Mouse (Mus musculus) fat pad, adult 2 months (tissue): ENCODE results near the gene Slc7a1.
A peak's percentile ranks its signal among the peaks of the same experiment; 100 is the strongest.

Source experiments
- DNase-seq: peaks from one replicate; pipeline ENCODE4 v3.0.0-alpha.2; 2011; ENCODE audit warnings: low read depth, low spot score; ENCODE audit errors: extremely low read depth

The Slc7a1 gene

DNA sequence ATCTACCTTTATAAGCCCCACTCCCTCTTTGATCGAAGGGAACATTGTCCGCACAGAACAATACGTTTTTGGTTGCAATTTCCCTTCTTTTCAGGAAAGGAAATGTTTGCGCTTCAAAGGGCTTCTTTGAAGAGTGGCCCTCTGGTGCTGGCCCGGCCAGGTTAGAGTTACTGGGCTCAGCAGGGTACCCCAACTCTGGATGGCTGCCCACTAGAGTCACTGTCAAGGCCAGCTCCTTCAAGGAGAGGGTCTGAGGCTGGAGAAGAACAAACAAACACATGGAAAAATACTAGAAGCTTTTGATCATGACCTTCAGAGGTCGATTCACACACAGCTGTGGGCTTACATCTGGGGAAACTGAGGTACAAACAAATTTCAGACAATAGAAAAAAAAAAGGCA, 6.9 kb downstream of the Slc7a1 start:
- DNase-seq = no peak

GRCm38 (mm10) chr5:148389007-148389970, 10.4 kb downstream of the Slc7a1 start:
- no peak for DNase-seq

DNA sequence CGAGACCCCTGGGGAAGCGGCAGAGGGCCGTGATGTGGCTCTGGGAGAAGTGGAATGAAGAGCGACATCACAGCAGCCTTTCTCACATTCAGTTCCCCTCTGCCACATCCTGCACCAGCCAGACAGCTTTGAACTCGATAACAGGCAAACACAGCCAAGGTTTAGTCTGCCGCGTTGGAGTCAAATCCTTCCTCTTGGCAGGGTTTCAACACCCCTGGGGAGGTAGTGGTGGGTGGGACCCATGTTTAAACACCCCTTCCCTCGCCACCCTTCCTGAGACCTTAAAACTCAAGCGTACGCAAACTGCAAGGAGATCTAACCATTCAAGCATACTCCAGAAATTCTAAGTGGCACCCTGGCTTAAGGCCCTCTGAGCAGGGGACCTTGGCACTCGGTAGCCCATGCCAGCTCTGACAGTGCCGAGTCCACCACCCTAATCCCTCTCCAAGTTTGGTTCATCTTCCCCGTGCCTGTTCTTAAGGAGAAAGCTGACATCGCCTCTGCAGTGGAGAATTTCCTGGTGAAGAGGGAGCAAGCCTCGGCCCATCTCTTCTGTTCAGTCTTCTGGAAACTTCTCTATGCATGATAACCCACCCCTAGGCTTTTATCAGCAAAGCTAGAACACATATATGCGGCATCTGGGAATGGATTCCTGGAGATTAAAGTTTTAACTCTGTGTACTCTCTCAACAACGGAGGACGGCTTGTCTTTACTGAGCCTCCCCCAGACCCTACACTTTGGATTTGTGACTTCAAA, 11.3 kb downstream of the Slc7a1 start:
- no peak for DNase-seq

DNA sequence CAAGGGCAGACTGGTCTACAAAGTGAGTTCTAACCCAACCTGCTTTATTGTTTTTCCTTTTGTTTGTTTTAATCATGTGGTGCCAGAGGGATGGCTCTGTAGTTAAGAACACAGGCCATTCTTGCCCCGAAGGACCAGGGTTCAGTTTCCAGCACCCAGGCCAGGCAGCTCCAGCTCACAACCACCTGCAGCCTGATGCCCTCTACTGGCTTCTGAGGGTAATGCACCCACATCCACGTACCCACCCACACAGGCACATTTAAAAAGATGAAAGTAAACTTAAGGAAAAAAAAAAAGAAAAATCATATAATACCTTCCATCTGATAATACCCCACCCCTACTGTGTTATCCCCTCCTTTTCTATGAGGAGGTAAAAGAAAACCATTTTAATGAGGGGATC, 11.9 kb downstream of the Slc7a1 start:
- DNase-seq = no peak

GRCm38 (mm10) chr5:148386471-148386870, 13.2 kb downstream of the Slc7a1 start:
- DNase-seq = no peak

- no peak for DNase-seq
These were observed 15.1 kb downstream of the Slc7a1 start for GRCm38 (mm10) chr5:148384501-148385055.

DNA sequence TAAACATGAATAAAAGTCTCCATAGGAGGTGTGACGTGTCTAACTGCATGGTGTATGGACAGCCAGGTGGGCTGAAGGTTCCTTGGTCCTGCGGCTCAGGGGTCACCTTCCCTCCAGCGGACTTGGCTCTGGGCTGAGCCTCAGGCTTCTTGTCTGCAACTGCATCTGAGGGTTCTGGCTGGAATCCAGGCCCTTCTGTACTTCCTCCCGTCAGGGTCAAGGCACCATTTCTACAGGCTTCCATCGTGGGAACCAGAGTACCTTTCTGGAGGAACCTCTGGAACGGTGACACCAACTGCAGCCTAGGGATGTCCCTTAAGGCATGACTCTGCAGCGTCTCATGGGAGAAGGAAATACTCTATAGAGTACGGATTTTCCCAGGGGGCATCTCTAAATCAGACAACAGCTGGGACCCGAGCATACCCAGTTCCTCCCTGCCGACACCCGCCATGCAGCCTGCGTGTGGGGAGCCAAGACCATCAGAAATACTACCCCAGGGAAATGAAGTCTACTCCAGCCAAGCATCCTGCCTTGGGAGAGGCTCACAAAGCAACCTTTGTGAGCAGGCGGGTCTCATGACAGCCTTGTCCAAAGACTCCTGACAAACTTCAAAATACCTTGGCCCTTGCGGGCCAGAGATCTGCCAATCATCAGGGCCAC, 15.7 kb downstream of the Slc7a1 start:
- DNase-seq = no peak

DNA sequence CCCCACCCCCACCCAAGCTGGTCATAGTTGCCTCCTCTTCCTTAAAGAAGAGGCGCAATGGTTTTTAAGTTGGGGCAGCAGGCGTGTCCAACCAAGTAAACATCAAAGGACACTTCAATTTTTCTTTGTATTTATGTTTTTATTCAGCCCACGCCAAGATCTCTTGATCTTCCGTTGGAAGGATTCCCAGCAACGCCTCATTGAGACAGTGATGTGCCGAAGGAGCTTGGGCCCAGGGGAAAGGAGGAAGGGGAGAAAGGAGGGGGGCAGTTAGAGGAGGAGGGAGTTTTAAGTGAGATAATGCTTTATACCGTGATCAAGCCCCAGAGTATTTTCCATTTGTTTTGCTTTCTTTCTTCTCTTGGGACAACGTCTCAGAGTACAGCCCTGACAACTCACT, 18.6 kb downstream of the Slc7a1 start:
- DNase-seq = no peak

GRCm38 (mm10) chr5:148380246-148380504, 19.5 kb downstream of the Slc7a1 start:
- DNase-seq = no peak

- no peak for DNase-seq
These were observed 20.1 kb downstream of the Slc7a1 start for GRCm38 (mm10) chr5:148379455-148380245.

- no peak for DNase-seq
These were observed 21.0 kb downstream of the Slc7a1 start for GRCm38 (mm10) chr5:148378707-148379106.

DNA sequence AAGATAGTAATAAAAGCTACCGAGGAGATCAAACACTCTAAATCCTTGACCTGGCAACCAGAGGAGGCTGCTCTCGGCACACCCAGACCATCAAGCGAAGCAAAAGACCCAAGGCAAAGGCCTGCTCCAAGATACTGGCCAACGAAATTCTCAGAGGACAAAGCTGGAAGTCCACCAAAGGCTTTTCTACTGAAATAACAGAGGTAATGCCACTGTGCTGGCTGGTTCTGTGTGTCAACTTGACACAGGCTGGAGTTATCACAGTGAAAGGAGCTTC, 21.5 kb downstream of the Slc7a1 start:
- peak; percentile 57 for DNase-seq

- no peak for DNase-seq
These were observed 22.1 kb downstream of the Slc7a1 start for GRCm38 (mm10) chr5:148377439-148378231.

- no peak for DNase-seq
These were observed 23.3 kb downstream of the Slc7a1 start for GRCm38 (mm10) chr5:148376358-148376757.

DNA sequence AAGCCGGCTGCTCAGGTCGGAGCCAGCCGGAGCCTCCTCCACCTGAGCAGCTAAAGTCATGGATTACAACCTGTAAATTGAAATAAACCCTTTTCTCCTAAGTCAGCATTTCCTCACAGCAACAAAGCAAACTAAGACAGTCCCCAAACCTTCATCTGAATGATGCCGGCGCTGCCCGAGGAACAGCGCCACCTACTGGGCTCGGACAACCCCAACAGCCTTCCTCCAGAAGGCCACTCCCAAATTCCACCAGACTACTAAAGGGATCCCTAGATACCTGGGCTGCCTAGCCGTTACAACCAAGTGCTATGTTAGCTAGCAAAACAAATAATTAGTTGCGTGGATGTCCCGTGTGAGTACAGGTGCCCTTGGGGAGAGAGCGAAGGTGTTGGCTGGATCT, 24.2 kb downstream of the Slc7a1 start:
- DNase-seq = no peak

DNA sequence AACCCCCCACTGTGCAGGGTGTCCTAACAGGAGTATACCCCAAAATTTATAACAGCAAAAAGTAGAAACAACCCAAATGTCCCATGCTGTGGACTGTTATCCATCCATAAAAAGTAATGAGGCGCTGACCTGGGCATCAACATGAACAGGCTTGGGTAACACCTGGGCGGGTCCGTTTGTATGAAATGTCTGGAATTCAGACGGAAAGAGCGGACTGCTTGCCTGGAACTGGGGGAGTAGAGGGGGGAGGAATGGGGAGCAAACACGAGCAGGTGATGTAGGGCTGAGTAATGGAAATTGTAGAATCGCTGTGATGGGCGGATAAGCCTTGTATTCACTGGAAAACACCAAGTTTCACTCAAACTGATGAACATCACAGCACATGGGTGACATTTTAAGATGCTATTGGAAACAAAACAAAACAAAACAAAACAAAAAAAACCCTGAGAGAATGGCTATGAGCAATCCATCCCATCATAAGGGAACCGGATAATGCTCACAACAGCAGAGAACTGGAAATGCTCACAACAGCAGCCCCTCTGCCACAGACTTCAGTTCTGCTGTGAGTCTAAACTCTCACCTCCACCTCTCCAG, 26.5 kb downstream of the Slc7a1 start:
- no peak for DNase-seq

DNA sequence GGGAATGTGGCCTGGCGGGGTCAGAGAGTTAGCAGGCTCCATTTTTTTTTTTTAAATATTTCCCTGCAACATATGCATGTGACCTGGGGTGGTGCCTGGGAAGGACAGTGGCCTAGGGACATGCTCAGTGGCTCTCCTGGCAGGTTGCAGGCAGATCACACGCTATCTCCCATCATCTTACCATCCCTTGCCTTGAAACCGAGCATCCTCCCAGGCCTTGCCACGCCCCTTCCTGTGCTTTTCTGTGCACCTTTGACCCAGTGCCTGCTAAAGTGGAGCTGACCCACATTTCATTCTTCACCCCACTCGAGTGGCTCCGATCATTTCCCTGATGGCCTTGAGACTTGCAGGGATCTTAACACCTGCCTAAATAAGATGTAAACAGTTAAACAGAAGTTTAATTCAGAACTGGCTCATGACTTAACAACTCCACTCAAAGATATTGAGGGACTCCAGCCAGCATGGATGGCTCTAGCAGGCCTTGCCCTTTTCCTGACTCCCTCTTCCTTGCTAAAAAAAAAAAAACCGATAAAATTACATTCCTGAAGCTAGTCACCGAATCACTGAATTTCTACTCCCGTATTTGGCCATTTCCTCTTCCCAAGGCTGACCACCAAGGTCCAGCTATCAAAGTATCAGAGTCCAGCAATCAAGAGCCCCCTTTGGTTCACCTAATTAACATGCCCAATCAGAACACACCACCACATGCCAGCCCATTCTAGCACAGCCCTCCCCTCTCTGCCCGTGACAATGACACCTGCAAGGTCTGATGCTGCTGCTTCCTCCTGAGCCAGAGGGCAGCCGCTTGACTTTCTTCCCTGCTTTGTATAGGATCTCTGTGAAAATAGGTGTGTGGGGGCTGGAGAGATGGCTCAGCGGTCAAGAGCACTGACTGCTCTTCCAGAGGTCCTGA, 27.4 kb downstream of the Slc7a1 start:
- no peak for DNase-seq

- DNase-seq = no peak
These were observed 28.3 kb downstream of the Slc7a1 start for GRCm38 (mm10) chr5:148371375-148371774.

DNA sequence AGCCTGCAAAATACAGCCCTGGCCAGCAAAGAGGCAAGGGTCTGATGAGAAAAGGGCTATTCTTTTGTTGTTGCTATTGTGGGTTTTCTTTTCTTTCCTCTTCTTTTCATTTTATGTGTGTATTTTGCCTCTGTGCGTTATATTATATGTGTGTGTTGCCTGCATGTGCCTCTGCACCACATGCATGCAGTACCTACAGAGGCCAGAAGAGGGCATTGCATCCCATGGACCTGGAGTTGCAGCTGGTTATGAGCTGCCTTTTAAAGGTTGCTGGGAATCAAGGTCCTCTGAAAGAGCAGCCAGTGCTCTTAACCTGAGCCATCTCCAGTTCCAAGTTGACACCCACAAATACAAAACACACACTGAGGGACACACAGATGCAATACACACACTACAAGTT, 29.1 kb downstream of the Slc7a1 start:
- DNase-seq = no peak
